Mouse (Mus musculus): ENCODE data around the gene Mgme1. TPM values are rescaled to one million over a fixed set of nuclear protein-coding genes. Genes with fewer than 3 reads are reported as not detected.

The Mgme1 gene
- polyA plus RNA-seq (2014; fragmentation: Nextera tagmentation; extraction: Ambion mirVana) = 10.5 and 11.7 TPM in 2 replicates

- H3K27ac ChIP-seq = peak within 1 kb of the TSS; percentile 95
- WGBS = under 1% methylated on average over 93 of the region's 93 CpGs
- ATAC-seq (ENCODE audit: low FRiP score) = peak; percentile 98
Measured at GRCm38 (mm10) chr2:144270507-144271420, at the start of gene Mgme1, which contains the start of gene Snx5. Mgme1 (plus strand) TSS chr2:144270663. Snx5 (minus strand) TSS chr2:144270906.

GRCm38 (mm10) chr2:144224351-144224750 lies 46.1 kb upstream of the Mgme1 start:
- Histone ChIP-seq H3K4me1 (replicated peaks; ENCODE audit: control insufficient read depth, insufficient read depth, low read length) (no peaks in the 10 kb centered on the region), H3K36me3 (replicated peaks; ENCODE audit: control insufficient read depth, insufficient read depth) (no peaks in the 10 kb centered on the region), H3K27me3 (ENCODE audit: control insufficient read depth, insufficient read depth, low read length) (no peaks in the 10 kb centered on the region), H3K9ac (no peak overlapping the region), H3K4me2 (replicated peaks) (no peak overlapping the region), H3K4me3 (replicated peaks; ENCODE audit: low read length) (no peak overlapping the region), H3K9me3 (ENCODE audit: control insufficient read depth, low read length) (no peaks in the 10 kb centered on the region), H3K27ac (no peak overlapping the region)
- WGBS = 72% methylated on average over 12 of the region's 12 CpGs
- DNase-seq (ENCODE audit: low spot score) = no peak
- ATAC-seq (ENCODE audit: low FRiP score) = no peak

More at GRCm38 (mm10) chr2:144270507-144271420, at the start of gene Mgme1, which contains the start of gene Snx5:
- Histone ChIP-seq H3K36me3 (replicated peaks; ENCODE audit: control insufficient read depth, insufficient read depth) (no peaks in the 10 kb centered on the region; the same call in 1 of the 2 replicates), H3K9ac (peak within 1 kb of the TSS; percentile 96), H3K4me1 (replicated peaks; ENCODE audit: control insufficient read depth, insufficient read depth, low read length) (peaks cover 31% of the 10 kb centered on the region), H3K27me3 (ENCODE audit: control insufficient read depth, insufficient read depth, low read length) (no peaks in the 10 kb centered on the region), H3K4me3 (replicated peaks; ENCODE audit: low read length) (peak within 1 kb of the TSS; percentile 99), H3K4me2 (replicated peaks) (peak within 1 kb of the TSS; percentile 95), H3K9me3 (ENCODE audit: control insufficient read depth, low read length) (no peaks in the 10 kb centered on the region)
- peak; percentile 93 for DNase-seq (ENCODE audit: low spot score)

- Histone ChIP-seq H3K4me1 (replicated peaks; ENCODE audit: control insufficient read depth, insufficient read depth, low read length) (no peaks in the 10 kb centered on the region), H3K9ac (no peak overlapping the region), H3K4me2 (replicated peaks) (no peak overlapping the region), H3K9me3 (ENCODE audit: control insufficient read depth, low read length) (no peaks in the 10 kb centered on the region), H3K27ac (no peak overlapping the region), H3K4me3 (replicated peaks; ENCODE audit: low read length) (no peak overlapping the region), H3K36me3 (replicated peaks; ENCODE audit: control insufficient read depth, insufficient read depth) (no peaks in the 10 kb centered on the region), H3K27me3 (ENCODE audit: control insufficient read depth, insufficient read depth, low read length) (no peaks in the 10 kb centered on the region)
- WGBS = 82% methylated on average over 12 of the region's 12 CpGs
- DNase-seq (ENCODE audit: low spot score) (no peak), ATAC-seq (ENCODE audit: low FRiP score) (no peak)
Measured at GRCm38 (mm10) chr2:144226906-144227586, 43.4 kb upstream of the Mgme1 start.

GRCm38 (mm10) chr2:144228521-144229346 lies 41.7 kb upstream of the Mgme1 start:
- WGBS = 83% methylated on average over 12 of the region's 12 CpGs

GRCm38 (mm10) chr2:144229647-144230046 lies 40.8 kb upstream of the Mgme1 start:
- DNase-seq (ENCODE audit: low spot score) (no peak), ATAC-seq (ENCODE audit: low FRiP score) (no peak)
- Histone ChIP-seq H3K4me2 (replicated peaks) (no peak overlapping the region), H3K4me3 (replicated peaks; ENCODE audit: low read length) (no peak overlapping the region), H3K4me1 (replicated peaks; ENCODE audit: control insufficient read depth, insufficient read depth, low read length) (no peaks in the 10 kb centered on the region), H3K9ac (no peak overlapping the region), H3K27ac (no peak overlapping the region), H3K9me3 (ENCODE audit: control insufficient read depth, low read length) (no peaks in the 10 kb centered on the region), H3K36me3 (replicated peaks; ENCODE audit: control insufficient read depth, insufficient read depth) (no peaks in the 10 kb centered on the region), H3K27me3 (ENCODE audit: control insufficient read depth, insufficient read depth, low read length) (no peaks in the 10 kb centered on the region)
- WGBS = 89% methylated on average over 14 of the region's 14 CpGs

More at GRCm38 (mm10) chr2:144228521-144229346, 41.7 kb upstream of the Mgme1 start:
- Histone ChIP-seq H3K27ac (no peak overlapping the region), H3K4me2 (replicated peaks) (no peak overlapping the region), H3K36me3 (replicated peaks; ENCODE audit: control insufficient read depth, insufficient read depth) (no peaks in the 10 kb centered on the region), H3K4me3 (replicated peaks; ENCODE audit: low read length) (no peak overlapping the region), H3K9me3 (ENCODE audit: control insufficient read depth, low read length) (no peaks in the 10 kb centered on the region), H3K9ac (no peak overlapping the region), H3K27me3 (ENCODE audit: control insufficient read depth, insufficient read depth, low read length) (no peaks in the 10 kb centered on the region), H3K4me1 (replicated peaks; ENCODE audit: control insufficient read depth, insufficient read depth, low read length) (no peaks in the 10 kb centered on the region)
- DNase-seq (ENCODE audit: low spot score) (no peak), ATAC-seq (ENCODE audit: low FRiP score) (no peak)

GRCm38 (mm10) chr2:144230498-144230897 lies 40.0 kb upstream of the Mgme1 start:
- Histone ChIP-seq H3K4me1 (replicated peaks; ENCODE audit: control insufficient read depth, insufficient read depth, low read length) (no peaks in the 10 kb centered on the region), H3K4me2 (replicated peaks) (no peak overlapping the region), H3K27me3 (ENCODE audit: control insufficient read depth, insufficient read depth, low read length) (no peaks in the 10 kb centered on the region), H3K9ac (no peak overlapping the region), H3K27ac (no peak overlapping the region), H3K4me3 (replicated peaks; ENCODE audit: low read length) (no peak overlapping the region), H3K9me3 (ENCODE audit: control insufficient read depth, low read length) (no peaks in the 10 kb centered on the region), H3K36me3 (replicated peaks; ENCODE audit: control insufficient read depth, insufficient read depth) (no peaks in the 10 kb centered on the region)
- WGBS = 77% methylated on average over 7 of the region's 7 CpGs
- ATAC-seq (ENCODE audit: low FRiP score) (no peak), DNase-seq (ENCODE audit: low spot score) (no peak)

GRCm38 (mm10) chr2:144231115-144231514 lies 39.3 kb upstream of the Mgme1 start:
- WGBS = 78% methylated on average over 5 of the region's 5 CpGs
- DNase-seq (ENCODE audit: low spot score) (no peak), ATAC-seq (ENCODE audit: low FRiP score) (no peak)
- Histone ChIP-seq H3K4me3 (replicated peaks; ENCODE audit: low read length) (no peak overlapping the region), H3K27me3 (ENCODE audit: control insufficient read depth, insufficient read depth, low read length) (no peaks in the 10 kb centered on the region), H3K27ac (no peak overlapping the region), H3K9ac (no peak overlapping the region), H3K4me2 (replicated peaks) (no peak overlapping the region), H3K4me1 (replicated peaks; ENCODE audit: control insufficient read depth, insufficient read depth, low read length) (no peaks in the 10 kb centered on the region), H3K9me3 (ENCODE audit: control insufficient read depth, low read length) (no peaks in the 10 kb centered on the region), H3K36me3 (replicated peaks; ENCODE audit: control insufficient read depth, insufficient read depth) (no peaks in the 10 kb centered on the region)

GRCm38 (mm10) chr2:144233534-144233933 lies 36.9 kb upstream of the Mgme1 start:
- no peaks in the 10 kb centered on the region for H3K36me3 ChIP-seq (replicated peaks; ENCODE audit: control insufficient read depth, insufficient read depth)
- ATAC-seq (ENCODE audit: low FRiP score) (no peak), DNase-seq (ENCODE audit: low spot score) (no peak)
- H3K9me3 ChIP-seq (ENCODE audit: control insufficient read depth, low read length) = no peaks in the 10 kb centered on the region
- H3K27me3 ChIP-seq (ENCODE audit: control insufficient read depth, insufficient read depth, low read length) = no peaks in the 10 kb centered on the region
- H3K4me3 ChIP-seq (replicated peaks; ENCODE audit: low read length) = no peak overlapping the region
- WGBS = 55% methylated on average over 3 of the region's 3 CpGs
- H3K27ac ChIP-seq = no peak overlapping the region
- no peaks in the 10 kb centered on the region; the same call in 1 of the 2 replicates for H3K4me1 ChIP-seq (replicated peaks; ENCODE audit: control insufficient read depth, insufficient read depth, low read length)
- no peak overlapping the region for H3K9ac ChIP-seq
- no peak overlapping the region for H3K4me2 ChIP-seq (replicated peaks)
